Mouse (Mus musculus): ENCODE data around the gene Olfr1380. TPM values are rescaled to one million over a fixed set of nuclear protein-coding genes. Genes with fewer than 3 reads are reported as not detected.

Olfr1380 gene
- not detected for polyA plus RNA-seq (2017; shearing (Covaris generic))

GRCm38 (mm10) chr11:49556578-49556977, at the start of gene Olfr1380:
TSS of gene Olfr1380 (plus strand) at chr11:49556878.

GRCm38 (mm10) chr11:49519348-49519747, 37.3 kb upstream of the Olfr1380 start, which contains the start of gene Olfr1383:
TSS of gene Olfr1383 (plus strand) at chr11:49519648.

GRCm38 (mm10) chr11:49527947-49528346, 28.7 kb upstream of the Olfr1380 start, which contains the start of gene Olfr1382:
TSS of gene Olfr1382 (plus strand) at chr11:49528247.

GRCm38 (mm10) chr11:49543149-49543548, 13.5 kb upstream of the Olfr1380 start, which contains the start of gene Olfr1381:
TSS of gene Olfr1381 (plus strand) at chr11:49543449.

GRCm38 (mm10) chr11:49608938-49609867, 52.5 kb downstream of the Olfr1380 start, which contains the start of gene Flt4:
TSS of gene Flt4 (plus strand) at chr11:49609263.

Other genes starting within 250 kb of the Olfr1380 start
- not detected for gene Olfr1391, start 234.1 kb upstream of the Olfr1380 start, polyA plus RNA-seq (2017; shearing (Covaris generic))
- gene Olfr1390, start 221.7 kb upstream of the Olfr1380 start, polyA plus RNA-seq (2017; shearing (Covaris generic)): 0.26 TPM
- gene Olfr1389, start 133.8 kb upstream of the Olfr1380 start, polyA plus RNA-seq (2017; shearing (Covaris generic)): 0.10 TPM
- gene Olfr1388, start 120.3 kb upstream of the Olfr1380 start, polyA plus RNA-seq (2017; shearing (Covaris generic)): not detected
- 0.12 TPM for gene Olfr1387, start 101.5 kb upstream of the Olfr1380 start, polyA plus RNA-seq (2017; shearing (Covaris generic))
- gene Olfr1386, start 91.8 kb upstream of the Olfr1380 start, polyA plus RNA-seq (2017; shearing (Covaris generic)): not detected
- 0.38 TPM for gene Olfr1385, start 67.8 kb upstream of the Olfr1380 start, polyA plus RNA-seq (2017; shearing (Covaris generic))
- not detected for gene Olfr1384, start 50.2 kb upstream of the Olfr1380 start, polyA plus RNA-seq (2017; shearing (Covaris generic))
- not detected for gene Olfr1383, start 37.2 kb upstream of the Olfr1380 start, polyA plus RNA-seq (2017; shearing (Covaris generic))
- gene Olfr1382, start 28.6 kb upstream of the Olfr1380 start, polyA plus RNA-seq (2017; shearing (Covaris generic)): not detected
- gene Olfr1381, start 13.4 kb upstream of the Olfr1380 start, polyA plus RNA-seq (2017; shearing (Covaris generic)): not detected
- gene Flt4, start 52.4 kb downstream of the Olfr1380 start, polyA plus RNA-seq (2017; shearing (Covaris generic)): not detected
- gene Scgb3a1, start 106.7 kb downstream of the Olfr1380 start, polyA plus RNA-seq (2017; shearing (Covaris generic)): not detected
- gene Cnot6, start 155.8 kb downstream of the Olfr1380 start, polyA plus RNA-seq (2017; shearing (Covaris generic)): 66.6 TPM
- gene Gfpt2, start 237.3 kb downstream of the Olfr1380 start, polyA plus RNA-seq (2017; shearing (Covaris generic)): not detected

All from effector memory CD4-positive, alpha-beta T cell, adult 7 months (primary cell).